Mouse (Mus musculus): ENCODE results near the gene Abhd16a.

- TF ChIP-seq GATA1 (IDR thresholded peaks at IDR 0.05; ENCODE audit: borderline replicate concordance, low read length), result no peak
- no peak for TF ChIP-seq FLI1 (IDR thresholded peaks at IDR 0.05; ENCODE audit: low read length)
Measured at GRCm38 (mm10) chr17:35055691-35056495, 33.2 kb upstream of the Abhd16a start.
